22 mouse cellular contexts compared by ENCODE assay signal in the genomic region with DNA sequence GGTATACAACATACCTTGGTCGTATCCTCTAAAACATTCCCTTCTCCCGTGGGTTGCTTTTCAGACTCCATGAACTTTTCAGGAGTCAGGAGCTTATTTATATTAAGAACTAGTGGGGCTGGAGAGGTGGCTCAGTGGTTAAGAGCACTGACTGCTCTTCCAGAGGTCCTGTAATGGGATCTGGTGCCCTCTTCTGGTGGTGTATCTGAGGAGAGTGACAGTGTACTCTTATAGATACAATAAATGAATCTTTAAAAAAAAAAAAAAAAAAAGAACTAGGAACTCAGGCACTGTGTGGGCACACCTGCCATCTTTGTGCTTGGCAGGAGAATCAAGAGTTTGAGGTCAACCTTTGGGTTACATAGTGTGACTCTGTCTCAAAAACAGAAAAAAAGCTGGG. TPM values are rescaled to one million over a fixed set of nuclear protein-coding genes. Genes with fewer than 3 reads are reported as not detected.
DNase-seq lines count a peak whose midpoint lies in the region; ATAC-seq and TF ChIP-seq lines count a peak whose summit lies in the region.
"Had no signal": no experiment of that assay in that cellular context is flagged by ENCODE, and none has a peak within 500 bp of the region (broad histone marks: within the 10 kb centered on the region; RNA-seq: fewer than 3 reads in every experiment).

No protein-coding gene starts in this region.

- H3K4me1 ChIP-seq in liver, postnatal 0 days (ENCODE audit: insufficient read depth) = peaks cover 5% of the 10 kb centered on the region; the same call in 1 of the 2 replicates
- H3K4me1 ChIP-seq in ES-E14 (ENCODE audit: control insufficient read depth in 2 of 2, insufficient read depth in 2 of 2, low read length in 2 of 2, poor library complexity in 1 of 2) = no peaks in the 10 kb centered on the region
- H3K4me1 ChIP-seq: forebrain, embryonic 13.5 days; heart, embryonic 13.5 days; limb, embryonic 10.5 days had no signal

- DNase-seq in gastrocnemius, adult 2 months = no peak
- no peak for DNase-seq in gastrocnemius, postnatal 10 days
- no peak for DNase-seq in liver, postnatal 0 days
- DNase-seq in liver = no peak
- no peak for DNase-seq in ES-E14 (ENCODE audit: low read depth, low spot score)
- DNase-seq in splenic B cell, adult 2 months (ENCODE audit: low read depth, low spot score) = peak; percentile 51
- DNase-seq in urinary bladder, adult 18-20 months (ENCODE audit: low spot score in 2 of 2) = no peak
- DNase-seq in adrenal gland, adult 8-10 months = no peak
- DNase-seq: adrenal gland, postnatal 10 days; cerebellum, adult 11 months; cerebellum, postnatal 36 days; heart, postnatal 4 days; midbrain, embryonic 14.5 days had no signal

- TF ChIP-seq CTCF in gastrocnemius, adult 2 months (IDR thresholded peaks at IDR 0.05) = 0 out of 2 replicates have a peak, but pooled peaks have one; percentile 18
- peak; percentile 43 for TF ChIP-seq CTCF in liver, postnatal 0 days (IDR thresholded peaks at IDR 0.05; ENCODE audit: low read depth)

- H3K27me3 ChIP-seq in liver, postnatal 0 days (ENCODE audit: insufficient read depth, low read length) = no peaks in the 10 kb centered on the region
- no peaks in the 10 kb centered on the region for H3K27me3 ChIP-seq in splenic B cell, adult 2 months (ENCODE audit: control insufficient read depth, insufficient read depth, low read length, poor library complexity, severe bottlenecking)
- H3K27me3 ChIP-seq: forebrain, embryonic 13.5 days; heart, embryonic 13.5 days had no signal

- no peak for TF ChIP-seq EP300 in liver, postnatal 0 days (IDR thresholded peaks at IDR 0.05; ENCODE audit: low read depth)

- H3K4me3 ChIP-seq in gastrocnemius, adult 2 months = no peak overlapping the region
- no peak overlapping the region for H3K4me3 ChIP-seq in liver, postnatal 0 days (ENCODE audit: low read depth, low read length)
- no peak overlapping the region for H3K4me3 ChIP-seq in ES-E14 (ENCODE audit: insufficient read depth in 1 of 2, low read depth in 1 of 2, low read length in 2 of 2, poor library complexity in 1 of 2, severe bottlenecking in 1 of 2)
- H3K4me3 ChIP-seq: forebrain, embryonic 13.5 days; heart, embryonic 13.5 days; limb, embryonic 10.5 days; myocyte had no signal

- 88% methylated on average over 2 of the region's 2 CpGs for WGBS in liver, postnatal 0 days (ENCODE audit: insufficient replicate concordance)

- no peak overlapping the region for H3K9ac ChIP-seq in liver, postnatal 0 days (replicated peaks)
- no peak overlapping the region for H3K9ac ChIP-seq in ES-E14 (ENCODE audit: insufficient read depth, low read depth, low read length, poor library complexity, severe bottlenecking)
- H3K9ac ChIP-seq: forebrain, embryonic 13.5 days; heart, embryonic 13.5 days had no signal

- in situ Hi-C loops in ES-E14 (cut with MboI; ENCODE audit: low sequenced_read_pairs in 2 of 2, unreplicated experiment in 2 of 2) = loop anchor here (10.0 kb wide), 1 partner anchor 204 kb away; the partner anchor contains the start of genes Cog4 (in 2 of the 2) and Sf3b3 (in 2 of the 2)

- no peaks in the 10 kb centered on the region for H3K9me3 ChIP-seq in liver, postnatal 0 days (ENCODE audit: low read length)
- H3K9me3 ChIP-seq in ES-E14 (ENCODE audit: control insufficient read depth, insufficient read depth, low read depth, low read length) = no peaks in the 10 kb centered on the region
- H3K9me3 ChIP-seq: forebrain, embryonic 13.5 days; heart, embryonic 13.5 days; limb, embryonic 10.5 days had no signal

- peak; percentile 20; the same call in 1 of the 2 replicates for ATAC-seq in liver, postnatal 0 days
- ATAC-seq: forebrain, embryonic 13.5 days; hindbrain, embryonic 16.5 days had no signal

- H3K4me2 ChIP-seq in liver, postnatal 0 days (ENCODE audit: low read depth, low read length) = no peak overlapping the region
- H3K4me2 ChIP-seq: forebrain, embryonic 13.5 days; heart, embryonic 13.5 days had no signal

- peaks cover 96% of the 10 kb centered on the region for H3K36me3 ChIP-seq in liver, postnatal 0 days (replicated peaks; ENCODE audit: insufficient read depth, low read length)
- peaks cover 73% of the 10 kb centered on the region for H3K36me3 ChIP-seq in ES-E14 (ENCODE audit: control insufficient read depth, insufficient read depth, low read length, poor library complexity, severe bottlenecking)
- peaks cover 17% of the 10 kb centered on the region; the same call in 1 of the 2 replicates for H3K36me3 ChIP-seq in splenic B cell, adult 2 months (ENCODE audit: control insufficient read depth, insufficient read depth, low read length, poor library complexity, severe bottlenecking)

- H3K27ac ChIP-seq in gastrocnemius, adult 2 months = no peak overlapping the region
- 0 out of 2 replicates have a peak overlapping the region, but pooled peaks have one; percentile 29 for H3K27ac ChIP-seq in liver, postnatal 0 days (ENCODE audit: low read depth)
- no peak overlapping the region for H3K27ac ChIP-seq in ES-E14 (ENCODE audit: insufficient read depth, low read depth, low read length, poor library complexity, severe bottlenecking)
- H3K27ac ChIP-seq: forebrain, embryonic 13.5 days; heart, embryonic 13.5 days; limb, embryonic 10.5 days; macrophage had no signal

- intact Hi-C loops in gastrocnemius, adult 2 months (cut with DNase I) = no loop called here

TF ChIP-seq in ES-E14, 5 proteins besides CTCF, POLR2A, EP300 and RAD21:
- TF ChIP-seq HCFC1 (IDR thresholded peaks at IDR 0.05; ENCODE audit: borderline replicate concordance, insufficient read depth, low read length) (no peak), CHD2 (IDR thresholded peaks at IDR 0.05; ENCODE audit: low read depth, low read length) (no peak), ZC3H11A (IDR thresholded peaks at IDR 0.05; ENCODE audit: borderline replicate concordance, low read depth, low read length) (no peak), ZNF384 (IDR thresholded peaks at IDR 0.05; ENCODE audit: low read depth, low read length) (peak; percentile 41; the same call in 1 of the 2 replicates), MAFK (IDR thresholded peaks at IDR 0.05; ENCODE audit: insufficient read depth, low read depth, low read length) (no peak)

RNA-seq across cellular contexts. Expression of gene Exosc6, which starts 7.4 kb away (rescaled TPM):
- not detected for total RNA-seq in gastrocnemius, adult 2 months (2021)
- not detected for total RNA-seq in gastrocnemius, postnatal 10 days (2021)
- 6.1 and 7.0 TPM in 2 replicates for polyA plus RNA-seq in liver, postnatal 0 days (2015; fragmentation: Nextera tagmentation; extraction: Ambion mirVana)
- total RNA-seq in ES-E14 (2012; rRNA removed) = 2.6 TPM in 1 of 2 replicates, not detected in the other
- not detected for total RNA-seq in adrenal gland, adult 8-10 months (2022)
- total RNA-seq: adrenal gland, postnatal 10 days; heart, postnatal 4 days had no signal
- polyA plus RNA-seq: brain, embryonic 14.5 days; forebrain, embryonic 13.5 days; hindbrain, embryonic 16.5 days; liver, embryonic 16.5 days; macrophage; midbrain, embryonic 14.5 days; myocyte had no signal

RNA-seq across cellular contexts. Expression of gene Aars, which starts 15.8 kb away (rescaled TPM):
- 10 to 100 TPM; 50.5 to 54.2 TPM for total RNA-seq in gastrocnemius, adult 2 months (2021)
- total RNA-seq in gastrocnemius, postnatal 10 days (2021) = 10 to 100 TPM; 41.5 to 53.4 TPM
- 23.1 and 26.0 TPM in 2 replicates for polyA plus RNA-seq in liver, postnatal 0 days (2015; fragmentation: Nextera tagmentation; extraction: Ambion mirVana)
- 211 and 247 TPM in 2 replicates for total RNA-seq in ES-E14 (2012; rRNA removed)
- total RNA-seq in adrenal gland, adult 8-10 months (2022) = 100 to 1,000 TPM in 3 of 4 experiments, 10 to 100 TPM in 1; 97.1 to 142 (median 126) TPM

RNA-seq across cellular contexts. Expression of gene Ddx19b, which starts 17.1 kb away (rescaled TPM):
- total RNA-seq in gastrocnemius, adult 2 months (2021) = 10 to 100 TPM; 11.4 to 13.0 TPM
- total RNA-seq in gastrocnemius, postnatal 10 days (2021) = 10 to 100 TPM in 1 of 2 experiments, 1 to 10 TPM in 1; 9.9 to 10.4 TPM
- 3.5 and 3.9 TPM in 2 replicates for polyA plus RNA-seq in liver, postnatal 0 days (2015; fragmentation: Nextera tagmentation; extraction: Ambion mirVana)
- 25.3 and 30.2 TPM in 2 replicates for total RNA-seq in ES-E14 (2012; rRNA removed)
- 10 to 100 TPM; 10.1 to 14.3 (median 12.9) TPM for total RNA-seq in adrenal gland, adult 8-10 months (2022)

RNA-seq across cellular contexts. Expression of gene Clec18a, which starts 43.5 kb away (rescaled TPM):
- total RNA-seq in gastrocnemius, adult 2 months (2021) = 1 to 10 TPM in 1 of 2 experiments, under 1 TPM in 1; 0.36 to 1.1 TPM
- 1 to 10 TPM in 1 of 2 experiments, under 1 TPM in 1; 0.63 to 1.0 TPM for total RNA-seq in gastrocnemius, postnatal 10 days (2021)
- not detected in 2 replicates for polyA plus RNA-seq in liver, postnatal 0 days (2015; fragmentation: Nextera tagmentation; extraction: Ambion mirVana)
- total RNA-seq in ES-E14 (2012; rRNA removed) = 0.22 TPM in 1 of 2 replicates, not detected in the other
- total RNA-seq in adrenal gland, adult 8-10 months (2022) = not detected
- total RNA-seq: granulocyte monocyte progenitor cell, adult 5-6 weeks; heart, postnatal 4 days had no signal
- polyA plus RNA-seq: heart, embryonic 13.5 days; limb, embryonic 10.5 days; liver, embryonic 16.5 days; macrophage had no signal

RNA-seq across cellular contexts. Expression of gene Pdpr, which starts 45.7 kb away (rescaled TPM):
- 100 to 1,000 TPM; 111 to 130 TPM for total RNA-seq in gastrocnemius, adult 2 months (2021)
- total RNA-seq in gastrocnemius, postnatal 10 days (2021) = 10 to 100 TPM; 52.9 to 67.6 TPM
- 2.0 and 3.3 TPM in 2 replicates for polyA plus RNA-seq in liver, postnatal 0 days (2015; fragmentation: Nextera tagmentation; extraction: Ambion mirVana)
- total RNA-seq in ES-E14 (2012; rRNA removed) = 23.6 and 25.6 TPM in 2 replicates
- 10 to 100 TPM; 36.7 to 47.4 (median 43.6) TPM for total RNA-seq in adrenal gland, adult 8-10 months (2022)
